Mouse (Mus musculus): Measurements from ENCODE around the gene Lrrc61. TPM values are rescaled to one million over a fixed set of nuclear protein-coding genes. Genes with fewer than 3 reads are reported as not detected.
A peak's percentile ranks its signal among the peaks of the same experiment; 100 is the strongest.

Lrrc61 gene
- total RNA-seq, 2 experiments from 2014 or later = 26.5 to 34.3 TPM

DNA sequence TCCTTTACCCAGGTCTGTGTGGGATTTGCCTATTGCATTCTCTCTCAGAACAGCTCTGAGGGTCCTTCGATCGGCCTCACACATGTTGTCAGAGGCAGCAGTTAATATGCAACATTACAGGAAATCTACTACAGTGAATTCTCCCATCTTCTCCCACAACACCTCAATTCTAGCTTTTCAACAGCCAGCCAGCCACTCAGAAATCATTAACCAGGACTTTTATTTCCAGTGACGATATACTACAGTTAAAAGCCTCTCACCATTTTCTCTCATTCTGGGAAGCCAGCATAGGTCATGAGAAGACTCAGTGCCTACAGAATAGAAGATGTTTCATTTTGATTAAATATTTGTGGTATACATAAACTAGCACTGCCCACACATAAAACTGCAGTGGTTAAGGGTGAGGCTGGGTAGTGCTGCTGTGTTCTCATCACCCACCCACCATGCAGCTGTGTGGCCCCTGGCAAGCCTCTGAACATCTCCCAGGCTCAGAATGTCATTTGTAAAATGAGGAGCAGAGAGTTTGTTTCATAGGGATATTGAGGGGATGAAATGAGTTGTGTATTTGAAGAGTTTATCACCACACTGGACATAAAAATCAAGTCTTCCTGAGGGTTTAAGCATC is 36.7 kb downstream of the Lrrc61 start:
- no peak for DNase-seq (ENCODE audit: low spot score in 2 of 2)

- no peak for DNase-seq (ENCODE audit: low spot score in 2 of 2)
Observed at GRCm38 (mm10) chr6:48591871-48592270, 37.3 kb downstream of the Lrrc61 start.

DNA sequence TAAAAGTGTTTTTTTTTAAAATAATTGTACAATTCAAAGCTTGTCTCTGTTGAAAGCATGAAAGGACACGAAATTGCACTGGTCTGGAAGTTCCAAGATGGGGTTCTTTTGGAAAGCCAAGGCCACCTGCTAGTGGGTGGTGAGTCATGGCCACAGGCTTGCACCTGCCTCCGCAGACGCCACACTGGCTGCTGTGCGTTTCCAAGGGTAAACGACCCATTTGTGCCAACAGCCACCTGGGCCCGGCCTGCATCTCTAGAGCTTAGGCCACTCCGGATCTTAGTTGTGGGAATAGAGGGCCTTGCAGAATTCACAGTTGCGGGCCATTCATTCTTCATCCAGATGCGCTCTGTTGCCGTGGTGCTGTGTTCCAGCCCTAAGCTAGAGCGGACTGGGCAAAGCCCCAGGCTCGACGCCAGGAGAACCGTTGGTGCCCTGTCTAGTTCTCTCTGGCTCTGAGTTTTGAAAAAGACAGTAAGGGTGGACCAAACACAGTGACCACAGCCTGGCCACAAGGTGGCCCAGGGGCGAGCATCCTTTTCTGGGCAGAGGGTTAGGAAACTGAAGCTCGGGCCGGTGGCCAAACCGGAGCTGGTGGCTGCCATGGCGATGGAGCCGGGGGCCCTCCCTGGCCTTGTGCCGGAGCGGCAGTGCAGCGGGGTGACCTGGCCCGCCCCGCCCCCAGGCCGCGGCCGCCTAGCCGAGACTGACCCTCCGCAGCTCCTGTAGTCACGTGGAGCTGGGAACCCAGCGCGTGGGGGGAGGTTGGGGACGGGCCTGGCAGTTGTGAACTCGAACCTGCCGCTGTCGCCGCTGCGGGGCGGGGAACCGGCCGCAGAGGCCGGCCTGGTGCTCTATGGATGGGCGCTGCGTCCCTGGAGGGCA is 38.8 kb downstream of the Lrrc61 start, which contains the start of the genes Repin1 and Gm44965:
Gene Repin1, plus strand, starts transcription at position 726 of the 885 bp plus-strand sequence.
Gene Gm44965, plus strand, starts transcription at position 784 of the 885 bp plus-strand sequence.
- peak; percentile 96 to 97 for DNase-seq (ENCODE audit: low spot score in 2 of 2)

- DNase-seq (ENCODE audit: low spot score in 2 of 2) = peak; percentile 45 to 54
Observed at GRCm38 (mm10) chr6:48594043-48594738, 39.6 kb downstream of the Lrrc61 start.

DNA sequence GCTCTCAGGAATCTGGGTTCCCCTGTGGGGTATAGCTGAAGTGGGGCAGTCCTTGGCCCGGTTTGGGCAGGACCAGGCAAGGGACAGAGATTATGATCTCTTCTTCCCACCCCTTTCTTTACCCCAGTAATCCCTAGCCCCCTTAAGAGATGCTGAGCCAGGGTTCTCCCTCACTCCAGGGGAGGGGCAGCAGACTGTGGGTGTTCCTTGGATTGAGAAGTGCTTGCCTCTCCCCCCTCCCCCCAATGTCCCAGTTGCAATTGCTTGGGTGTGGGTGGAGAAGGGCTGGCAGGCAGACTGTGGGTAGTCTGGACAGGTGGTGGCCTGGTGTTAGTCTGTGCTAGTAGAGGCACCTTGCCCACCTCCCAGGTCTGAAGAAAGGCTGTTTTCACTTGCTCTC is 40.7 kb downstream of the Lrrc61 start:
- DNase-seq (ENCODE audit: low spot score in 2 of 2) = no peak

DNA sequence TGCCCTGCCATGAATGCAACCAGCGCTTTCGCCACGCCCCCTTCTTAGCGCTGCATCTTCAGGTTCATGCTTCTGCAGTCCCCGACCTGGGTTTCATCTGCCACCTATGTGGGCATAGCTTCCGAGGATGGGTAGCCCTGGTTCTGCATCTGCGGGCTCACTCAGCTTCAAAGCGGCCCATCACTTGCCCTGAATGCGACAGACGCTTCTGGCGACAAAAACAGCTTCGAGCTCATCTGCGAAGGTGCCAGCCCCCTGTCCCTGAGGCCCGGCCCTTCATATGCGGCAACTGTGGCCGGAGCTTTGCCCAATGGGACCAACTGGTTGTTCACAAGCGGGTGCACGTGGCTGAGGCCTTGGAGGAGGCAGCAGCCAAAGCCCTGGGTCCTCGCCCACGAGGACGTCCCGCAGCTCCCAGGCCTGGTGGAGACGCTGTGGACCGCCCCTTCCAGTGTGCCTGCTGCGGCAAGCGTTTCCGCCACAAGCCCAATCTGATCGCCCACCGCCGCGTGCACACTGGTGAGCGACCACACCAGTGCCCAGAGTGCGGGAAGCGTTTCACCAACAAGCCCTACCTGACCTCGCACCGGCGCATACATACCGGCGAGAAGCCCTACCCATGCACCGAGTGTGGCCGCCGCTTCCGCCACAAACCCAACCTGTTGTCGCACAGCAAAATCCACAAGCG is 42.1 kb downstream of the Lrrc61 start:
- DNase-seq (ENCODE audit: low spot score in 2 of 2) = no peak

GRCm38 (mm10) chr6:48597233-48597625 is 42.6 kb downstream of the Lrrc61 start:
- DNase-seq (ENCODE audit: low spot score in 2 of 2) = no peak

DNA sequence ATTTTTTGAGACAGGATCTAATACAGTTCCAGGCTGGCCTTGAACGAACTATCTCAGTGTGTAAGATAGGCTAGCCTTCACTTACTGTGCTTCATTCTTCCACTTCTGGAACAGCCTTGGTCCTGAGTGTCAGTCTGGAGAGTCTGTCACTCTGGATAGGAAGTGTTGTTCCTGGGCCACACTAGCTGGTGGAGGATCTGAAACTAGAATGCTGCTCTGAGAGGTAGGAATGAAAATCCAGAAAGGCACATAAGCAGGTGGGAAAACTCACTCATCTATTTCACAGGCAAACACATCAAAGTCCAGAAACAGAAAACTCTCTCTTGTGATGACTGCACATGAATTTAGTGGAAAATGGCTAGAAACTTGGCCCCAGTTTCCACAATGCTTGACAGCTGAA is 46.0 kb downstream of the Lrrc61 start:
- DNase-seq (ENCODE audit: low spot score in 2 of 2) = no peak

GRCm38 (mm10) chr6:48601271-48602079 is 46.9 kb downstream of the Lrrc61 start, which contains the start of gene Zfp775:
TSS of gene Zfp775 (plus strand) at chr6:48602063.
- DNase-seq (ENCODE audit: low spot score in 2 of 2) = peak; percentile 92 to 93

- peak in 1 of 2 experiments; percentile 41 for DNase-seq (ENCODE audit: low spot score in 2 of 2)
Observed at GRCm38 (mm10) chr6:48602080-48602741, 47.6 kb downstream of the Lrrc61 start.

GRCm38 (mm10) chr6:48608124-48608523 is 53.5 kb downstream of the Lrrc61 start:
- DNase-seq (ENCODE audit: low spot score in 2 of 2) = peak in 1 of 2 experiments; percentile 41

DNA sequence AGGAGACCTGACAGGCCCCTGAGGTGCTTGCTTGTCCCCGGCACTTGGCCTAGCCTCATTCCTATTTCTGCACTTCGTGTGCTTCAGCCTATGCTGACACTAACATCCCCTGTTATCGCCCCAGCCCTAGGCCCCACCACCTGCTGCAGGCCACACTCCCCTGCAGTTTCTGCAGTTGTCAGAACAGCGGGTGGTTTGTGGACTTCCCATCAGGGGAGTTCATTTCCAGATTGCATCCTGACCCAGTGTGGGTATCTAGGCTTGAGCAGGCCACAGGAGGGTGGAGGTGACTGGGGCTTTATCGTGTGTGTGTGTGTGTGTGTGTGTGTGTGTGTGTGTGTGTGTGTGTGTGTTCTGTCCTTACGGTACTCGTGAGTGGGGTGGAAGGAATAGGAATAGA is 54.9 kb downstream of the Lrrc61 start:
- no peak for DNase-seq (ENCODE audit: low spot score in 2 of 2)

- no peak for DNase-seq (ENCODE audit: low spot score in 2 of 2)
Observed at GRCm38 (mm10) chr6:48610657-48611056, 56.1 kb downstream of the Lrrc61 start.

DNA sequence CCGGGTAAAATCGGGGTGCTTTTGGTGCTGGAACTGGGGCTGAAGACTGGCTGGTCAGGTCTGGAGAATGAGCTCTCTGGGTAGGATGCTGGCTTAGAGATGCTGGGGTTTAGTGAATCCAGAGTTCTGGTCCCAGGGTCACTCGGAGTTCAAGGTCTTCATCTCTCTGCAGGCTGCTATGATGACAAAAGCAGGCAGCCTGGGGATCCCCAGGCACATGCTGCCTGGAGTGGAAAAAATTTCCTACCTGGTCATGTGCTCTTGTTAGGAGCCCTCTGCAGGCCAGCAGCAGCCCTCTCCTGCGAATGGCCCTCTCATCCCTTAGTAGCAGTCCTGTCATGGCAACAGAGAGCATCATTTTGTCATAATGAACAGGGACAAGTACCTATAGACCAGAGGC is 58.9 kb downstream of the Lrrc61 start:
- no peak for DNase-seq (ENCODE audit: low spot score in 2 of 2)

- no peak for DNase-seq (ENCODE audit: low spot score in 2 of 2)
Observed at GRCm38 (mm10) chr6:48614756-48615155, 60.2 kb downstream of the Lrrc61 start.

DNA sequence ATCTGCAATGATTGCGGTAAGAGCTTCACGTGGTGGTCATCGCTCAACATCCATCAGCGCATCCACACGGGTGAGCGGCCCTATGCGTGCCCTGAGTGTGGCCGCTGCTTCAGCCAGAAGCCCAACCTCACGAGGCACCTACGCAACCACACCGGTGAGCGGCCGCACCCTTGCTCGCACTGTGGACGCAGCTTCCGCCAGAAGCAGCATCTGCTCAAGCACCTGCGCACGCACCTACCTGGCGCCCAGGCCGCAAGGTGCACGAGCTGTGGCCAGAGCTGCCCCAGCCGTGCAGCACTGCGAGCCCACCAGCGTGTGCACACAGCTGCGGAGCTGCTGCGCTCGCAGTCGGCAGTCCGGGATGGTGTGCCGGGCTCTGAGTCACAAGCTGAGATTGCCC is 65.4 kb downstream of the Lrrc61 start:
- DNase-seq (ENCODE audit: low spot score in 2 of 2) = no peak
